Mouse (Mus musculus) liver, embryonic 15.5 days (tissue): ENCODE measurements around the gene Ift22. TPM values are rescaled to one million over a fixed set of nuclear protein-coding genes. Genes with fewer than 3 reads are reported as not detected.

ENCODE experiments used
- ATAC-seq: fragments of 200-750 bp; cut with Nextera tagmentation; 2 replicates; pipeline ENCODE4 v1.8.0; 2017; ENCODE audit warnings: moderate number of reproducible peaks, mild to moderate bottlenecking, moderate library complexity; ENCODE audit not compliant: insufficient read depth
- H3K27ac ChIP-seq: fragments of 300-500 bp; sonication (generic); replicated peaks from 2 replicates; pipeline ENCODE4 v1.5.1; 2015; ENCODE audit warnings: mild to moderate bottlenecking, inconsistent platforms
- H3K27me3 ChIP-seq: fragments of 300-500 bp; sonication (generic); 2 replicates; pipeline ENCODE4 v1.6.1; 2015; ENCODE audit warnings: mild to moderate bottlenecking, inconsistent platforms
- H3K36me3 ChIP-seq: fragments of 300-500 bp; sonication (generic); replicated peaks from 2 replicates; pipeline ENCODE4 v1.6.1; 2015; ENCODE audit warnings: moderate library complexity, mild to moderate bottlenecking, inconsistent platforms
- H3K4me1 ChIP-seq: fragments of 300-500 bp; sonication (generic); replicated peaks from 2 replicates; pipeline ENCODE4 v1.6.1; 2015; ENCODE audit warnings: inconsistent platforms
- H3K4me2 ChIP-seq: fragments of 300-500 bp; sonication (generic); 2 replicates; pipeline ENCODE4 v1.6.1; 2015; ENCODE audit warnings: moderate library complexity, mild to moderate bottlenecking, inconsistent platforms
- H3K4me3 ChIP-seq: fragments of 300-500 bp; sonication (generic); replicated peaks from 2 replicates; pipeline ENCODE4 v1.5.1; 2015; ENCODE audit warnings: mild to moderate bottlenecking, inconsistent platforms
- H3K9ac ChIP-seq: fragments of 300-500 bp; sonication (generic); 2 replicates; pipeline ENCODE4 v1.6.1; 2015; ENCODE audit warnings: moderate library complexity, mild to moderate bottlenecking, inconsistent platforms
- H3K9me3 ChIP-seq: fragments of 300-500 bp; sonication (generic); replicated peaks from 2 replicates; pipeline ENCODE4 v1.6.1; 2016; ENCODE audit warnings: inconsistent platforms
- WGBS: fragments of 180-500 bp; shearing (Covaris S2); methylation state at CpG from one replicate; pipeline ENCODE4 v1.1.7; 2015; ENCODE audit warnings: mixed read lengths; ENCODE audit not compliant: insufficient replicate concordance; 5-methylcytosine and 5-hydroxymethylcytosine counted together
- polyA plus RNA-seq: library from polyadenylated mRNA; unstranded; fragments of >200 nt; fragmentation: Nextera tagmentation; extraction: Ambion mirVana; gene quantifications from 2 replicates; pipeline ENCODE4 v1.2.1, GENCODE M21; 2015

Ift22 gene
- polyA plus RNA-seq, 1 experiment from 2014 or later = 9.0 TPM

DNA sequence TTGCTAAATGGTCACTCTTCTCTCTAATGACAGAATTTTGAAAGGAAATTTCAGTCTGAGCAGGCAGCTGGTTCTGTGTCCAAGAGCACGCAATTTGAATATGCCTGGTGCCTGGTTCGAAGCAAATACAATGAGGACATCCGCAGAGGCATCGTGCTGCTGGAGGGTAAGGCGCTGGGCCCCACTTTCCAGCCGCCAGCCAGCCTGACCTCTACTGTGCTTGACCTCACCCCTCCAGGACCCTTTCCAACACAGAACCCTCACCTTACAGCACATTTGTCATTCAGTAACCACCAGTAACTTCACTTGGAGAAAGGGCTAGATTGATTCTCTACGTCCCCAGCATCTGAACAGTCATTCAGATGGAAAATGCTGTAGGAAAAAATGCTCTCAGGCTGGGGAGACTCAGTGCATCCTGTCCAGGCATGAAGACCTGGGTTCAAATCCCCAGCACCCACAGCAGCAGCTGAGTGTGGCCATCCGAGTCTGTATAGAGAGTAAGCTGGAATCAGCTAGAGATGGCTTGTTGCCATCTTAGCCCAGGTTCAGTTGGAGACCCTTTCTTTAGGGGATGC is 55.1 kb downstream of the Ift22 start:
- Histone ChIP-seq H3K4me3 (peak overlapping the region; percentile 79), H3K27me3 (no peaks in the 10 kb centered on the region), H3K27ac (peak overlapping the region; percentile 92), H3K9me3 (no peaks in the 10 kb centered on the region), H3K9ac (peak overlapping the region; percentile 82), H3K36me3 (peaks cover 41% of the 10 kb centered on the region), H3K4me1 (peaks cover 67% of the 10 kb centered on the region), H3K4me2 (peak overlapping the region; percentile 79)
- ATAC-seq = no peak
- WGBS = 65% methylated on average over 8 of the region's 8 CpGs

Other genes starting within 250 kb of the Ift22 start
- gene Myl10, start 215.0 kb upstream of the Ift22 start, polyA plus RNA-seq = not detected in 2 replicates
- 0.85 and 0.93 TPM in 2 replicates for gene Col26a1, start 24.9 kb upstream of the Ift22 start, polyA plus RNA-seq
- gene Fis1, start 45.1 kb downstream of the Ift22 start, polyA plus RNA-seq = 190 and 201 TPM in 2 replicates
- gene Cldn15, start 58.5 kb downstream of the Ift22 start, polyA plus RNA-seq = 5.9 and 8.1 TPM in 2 replicates
- 15.3 and 19.0 TPM in 2 replicates for gene Plod3, start 78.9 kb downstream of the Ift22 start, polyA plus RNA-seq
- gene Znhit1, start 79.9 kb downstream of the Ift22 start, polyA plus RNA-seq = 50.6 and 53.4 TPM in 2 replicates
- not detected in 2 replicates for gene Vgf, start 118.2 kb downstream of the Ift22 start, polyA plus RNA-seq
- gene Ap1s1, start 138.0 kb downstream of the Ift22 start, polyA plus RNA-seq = 74.7 and 77.6 TPM in 2 replicates
- 0.06 and 0.20 TPM in 2 replicates for gene Serpine1, start 164.1 kb downstream of the Ift22 start, polyA plus RNA-seq
- gene Trim56, start 208.1 kb downstream of the Ift22 start, polyA plus RNA-seq = 11.1 and 15.6 TPM in 2 replicates
- not detected in 2 replicates for gene Muc3, start 241.2 kb downstream of the Ift22 start, polyA plus RNA-seq